28 mouse cellular contexts compared by ENCODE assay signal in genomic region chr12:73345157-73345556, GRCm38 (mm10). TPM values are rescaled to one million over a fixed set of nuclear protein-coding genes. Genes with fewer than 3 reads are reported as not detected.
DNase-seq lines count a peak whose midpoint lies in the region; ATAC-seq lines count a peak whose summit lies in the region.
"Had no signal": no experiment of that assay in that cellular context is flagged by ENCODE, and none has a peak within 500 bp of the region (broad histone marks: within the 10 kb centered on the region; RNA-seq: fewer than 3 reads in every experiment).

No protein-coding gene starts in this region.

- H3K27ac ChIP-seq in kidney, embryonic 14.5 days (ENCODE audit: low read depth, low read length), result no peak overlapping the region
- H3K27ac ChIP-seq: forebrain, embryonic 13.5 days; hindbrain, postnatal 0 days; intestine, embryonic 15.5 days; kidney, embryonic 15.5 days; limb, embryonic 10.5 days; limb, embryonic 15.5 days; liver, embryonic 13.5 days; stomach, embryonic 15.5 days had no signal

- no peaks in the 10 kb centered on the region for H3K27me3 ChIP-seq in kidney, embryonic 14.5 days (ENCODE audit: control insufficient read depth, insufficient read depth, low read length)
- H3K27me3 ChIP-seq: CH12.LX; forebrain, embryonic 13.5 days; heart, embryonic 12.5 days; intestine, embryonic 15.5 days; kidney, embryonic 15.5 days; liver, embryonic 13.5 days; stomach, embryonic 15.5 days had no signal

- H3K36me3 ChIP-seq in kidney, embryonic 14.5 days (ENCODE audit: control insufficient read depth, insufficient read depth, low read length), result no peaks in the 10 kb centered on the region; the same call in 1 of the 2 replicates
- H3K36me3 ChIP-seq: intestine, embryonic 15.5 days; liver, embryonic 13.5 days; stomach, embryonic 15.5 days had no signal

- intact Hi-C loops in heart, postnatal 36 days (cut with DNase I), result no loop called here

- H3K4me2 ChIP-seq in kidney, embryonic 14.5 days (replicated peaks; ENCODE audit: low read depth, low read length), result no peak overlapping the region
- H3K4me2 ChIP-seq: forebrain, embryonic 13.5 days; heart, embryonic 12.5 days; intestine, embryonic 15.5 days; kidney, embryonic 15.5 days; limb, embryonic 15.5 days; liver, embryonic 13.5 days; midbrain, embryonic 11.5 days; stomach, embryonic 15.5 days had no signal

- H3K9me3 ChIP-seq in kidney, embryonic 14.5 days (ENCODE audit: control insufficient read depth, low read length), result no peaks in the 10 kb centered on the region
- H3K9me3 ChIP-seq: forebrain, embryonic 13.5 days; heart, embryonic 12.5 days; intestine, embryonic 15.5 days; kidney, embryonic 15.5 days; limb, embryonic 10.5 days; limb, embryonic 15.5 days; liver, embryonic 13.5 days; stomach, embryonic 15.5 days had no signal

- 42% methylated on average over 12 of the region's 12 CpGs for whole genome bisulfite sequencing in kidney, embryonic 14.5 days

- H3K4me1 ChIP-seq in kidney, embryonic 14.5 days (ENCODE audit: control insufficient read depth, insufficient read depth, low read length), result peaks cover 6% of the 10 kb centered on the region; the same call in 1 of the 2 replicates
- H3K4me1 ChIP-seq: intestine, embryonic 15.5 days; stomach, embryonic 15.5 days had no signal

- H3K4me3 ChIP-seq in kidney, embryonic 14.5 days (ENCODE audit: low read length), result no peak overlapping the region
- H3K4me3 ChIP-seq: forebrain, embryonic 13.5 days; heart, embryonic 12.5 days; intestine, embryonic 15.5 days; kidney, embryonic 15.5 days; limb, embryonic 10.5 days; limb, embryonic 15.5 days; liver, embryonic 13.5 days; stomach, embryonic 15.5 days had no signal

- peak; percentile 23 to 54 for DNase-seq in adrenal gland, adult (ENCODE audit: inconsistent age in 2 of 2, low spot score in 1 of 2)
- no peak for DNase-seq in adrenal gland, postnatal 25 days
- peak; percentile 94 for DNase-seq in heart, adult 11 months
- DNase-seq in heart, postnatal 36 days, result no peak
- peak; percentile 40 for DNase-seq in kidney, adult 9 months
- peak; percentile 18 for DNase-seq in thymus, postnatal 0 days (ENCODE audit: low spot score)
- no peak for DNase-seq in thymus, adult 18-20 months
- DNase-seq: adrenal gland, postnatal 14 days; cerebellum, adult 18-20 months; cerebellum, postnatal 10 days; layer of hippocampus, adult 9-11 months; liver, embryonic 13.5 days; lung, postnatal 10 days; right cerebral cortex, postnatal 25 days; thymus, postnatal 25 days had no signal

- H3K9ac ChIP-seq in kidney, embryonic 14.5 days (ENCODE audit: low read depth, low read length), result no peak overlapping the region
- H3K9ac ChIP-seq: forebrain, embryonic 13.5 days; heart, embryonic 12.5 days; intestine, embryonic 15.5 days; kidney, embryonic 15.5 days; limb, embryonic 15.5 days; liver, embryonic 13.5 days; stomach, embryonic 15.5 days had no signal

- ATAC-seq in kidney, embryonic 14.5 days (ENCODE audit: low FRiP score, low TSS enrichment), result no peak
- ATAC-seq: activated CD4-positive, CD25-positive, alpha-beta regulatory T cell, adult 4 months; forebrain, embryonic 13.5 days; hindbrain, postnatal 0 days; intestine, embryonic 15.5 days; midbrain, embryonic 16.5 days had no signal

RNA-seq across cellular contexts. Expression of gene Slc38a6, which starts 58.6 kb away (rescaled TPM):
- total RNA-seq in adrenal gland, postnatal 25 days (2021), result 8.9 and 12.9 TPM in 2 replicates
- 1 to 10 TPM; 3.2 to 4.5 TPM for total RNA-seq in heart, postnatal 36 days (2021)
- 11.1 and 11.2 TPM in 2 replicates for polyA plus RNA-seq in kidney, embryonic 14.5 days (2014; fragmentation: Nextera tagmentation; extraction: Ambion mirVana)
- 5.7 and 9.3 TPM in 2 replicates for polyA plus RNA-seq in thymus, postnatal 0 days (2015; fragmentation: Nextera tagmentation; extraction: Ambion mirVana)

RNA-seq across cellular contexts. Expression of gene Trmt5, which starts 58.6 kb away (rescaled TPM):
- 13.8 and 14.5 TPM in 2 replicates for total RNA-seq in adrenal gland, postnatal 25 days (2021)
- total RNA-seq in heart, postnatal 36 days (2021), result 10 to 100 TPM; 51.6 to 67.6 TPM
- 17.9 and 19.9 TPM in 2 replicates for polyA plus RNA-seq in kidney, embryonic 14.5 days (2014; fragmentation: Nextera tagmentation; extraction: Ambion mirVana)
- 19.5 and 20.9 TPM in 2 replicates for polyA plus RNA-seq in thymus, postnatal 0 days (2015; fragmentation: Nextera tagmentation; extraction: Ambion mirVana)

Comparison
In these comparisons a context has a peak if more than half of its experiments do, and no peak if none do; other contexts are left out.
1. DNase-seq: peak in adrenal gland, adult (2 of 2), heart, adult 11 months (single experiment), kidney, adult 9 months (single experiment) and thymus, postnatal 0 days (single experiment); none in adrenal gland, postnatal 25 days (single experiment), heart, postnatal 36 days (0 of 2) and thymus, adult 18-20 months (0 of 2).